Mouse (Mus musculus) ES-Bruce4 (cell line): ENCODE measurements around the gene Vps33b.

Source experiments
- CTCF ChIP-seq: IDR thresholded peaks from one replicate; pipeline ENCODE4 v1.8.1; 2011; ENCODE audit warnings: low read depth, low read length
- EP300 ChIP-seq: IDR thresholded peaks from 2 replicates; pipeline ENCODE4 v1.6.1; 2011; ENCODE audit warnings: low read depth, low read length; ENCODE audit not compliant: insufficient read depth
- POLR2A ChIP-seq: IDR thresholded peaks from one replicate; pipeline ENCODE4 v1.8.1; 2011; ENCODE audit warnings: low read length; ENCODE audit not compliant: insufficient read depth

GRCm38 (mm10) chr7:80244851-80245250 lies 24.6 kb upstream of the Vps33b start:
- TF ChIP-seq CTCF (no peak), EP300 (no peak), POLR2A (no peak)
